Mouse (Mus musculus) limb, embryonic 14.5 days (tissue): ENCODE data around the gene 4930486L24Rik. TPM values are rescaled to one million over a fixed set of nuclear protein-coding genes. Genes with fewer than 3 reads are reported as not detected.
"Not testable (repeated sequence)": the region's sequence is repeated elsewhere in the genome, so short reads cannot be mapped to it uniquely, and the experiment has no call there.

Source experiments
- ATAC-seq: fragments of 200-750 bp; cut with Nextera tagmentation; 2 replicates; pipeline ENCODE4 v1.8.0; 2017; ENCODE audit warnings: low read depth, moderate number of reproducible peaks, moderate TSS enrichment; ENCODE audit not compliant: low FRiP score
- DNase-seq: peaks from one replicate; pipeline ENCODE4 v3.0.0-alpha.2; 2015; ENCODE audit warnings: low spot score
- H3K27ac ChIP-seq: fragments of 300-500 bp; sonication (generic); replicated peaks from 2 replicates; pipeline ENCODE4 v1.5.1; 2014; ENCODE audit warnings: low read depth, mild to moderate bottlenecking, low read length, moderate library complexity, mixed read lengths
- H3K27me3 ChIP-seq: fragments of 300-500 bp; sonication (generic); 2 replicates; pipeline ENCODE4 v1.6.1; 2014; ENCODE audit warnings: low read length, mixed read lengths; ENCODE audit not compliant: control insufficient read depth, insufficient read depth
- H3K36me3 ChIP-seq: fragments of 300-500 bp; sonication (generic); 2 replicates; pipeline ENCODE4 v1.6.1; 2014; ENCODE audit warnings: mild to moderate bottlenecking, low read length, moderate library complexity, mixed read lengths; ENCODE audit not compliant: control insufficient read depth, insufficient read depth
- H3K4me1 ChIP-seq: fragments of 300-500 bp; sonication (generic); 2 replicates; pipeline ENCODE4 v1.6.1; 2014; ENCODE audit warnings: antibody characterized with exemption, low read length, mixed read lengths; ENCODE audit not compliant: control insufficient read depth, insufficient read depth
- H3K4me2 ChIP-seq: fragments of 300-500 bp; sonication (generic); replicated peaks from 2 replicates; pipeline ENCODE4 v1.6.1; 2014; ENCODE audit warnings: low read depth, mild to moderate bottlenecking, low read length, moderate library complexity; ENCODE audit not compliant: severe bottlenecking
- H3K4me3 ChIP-seq: fragments of 300-500 bp; sonication (generic); replicated peaks from 2 replicates; pipeline ENCODE4 v1.5.1; 2014; ENCODE audit warnings: low read length
- H3K9ac ChIP-seq: fragments of 300-500 bp; sonication (generic); 2 replicates; pipeline ENCODE4 v1.6.1; 2014; ENCODE audit warnings: mild to moderate bottlenecking, low read depth, low read length, moderate library complexity; ENCODE audit not compliant: severe bottlenecking
- H3K9me3 ChIP-seq: fragments of 300-500 bp; sonication (generic); 2 replicates; pipeline ENCODE4 v1.6.1; 2016; ENCODE audit warnings: low read length; ENCODE audit not compliant: control insufficient read depth
- POLR2A ChIP-seq: fragments of 200-500 bp; IDR thresholded peaks from 2 replicates; pipeline ENCODE4 v1.8.0; 2012; ENCODE audit warnings: inconsistent platforms, mild to moderate bottlenecking, moderate library complexity, borderline replicate concordance; ENCODE audit not compliant: insufficient read depth, insufficient read length; ENCODE audit errors: extremely low read depth
- WGBS: fragments of 180-500 bp; shearing (Covaris S2); extraction: QIAGEN DNeasy Blood & Tissue Kit; methylation state at CpG from one replicate; pipeline ENCODE4 v1.1.7; 2014; 5-methylcytosine and 5-hydroxymethylcytosine counted together
- polyA plus RNA-seq, 2 experiments: library from polyadenylated mRNA; depleted of rRNA in 1 of 2; stranded (reverse) in 1 of 2; unstranded in 1 of 2; fragments of >200 nt; fragmentation: Nextera tagmentation in 1 of 2; extraction: Ambion mirVana in 1 of 2; gene quantifications; 2 replicates each; pipeline versions ENCODE4 v1.2.1 to v1.2.3; 2012 to 2014

Gene 4930486L24Rik
- polyA plus RNA-seq (2012; rRNA removed) = 0.12 TPM in 1 of 2 replicates, not detected in the other
- not detected in 2 replicates for polyA plus RNA-seq (2014; fragmentation: Nextera tagmentation; extraction: Ambion mirVana)

GRCm38 (mm10) chr13:60864281-60864680 is at the start of gene 4930486L24Rik:
TSS of gene 4930486L24Rik (minus strand) at chr13:60864475.
- Histone ChIP-seq H3K9ac (no peak within 1 kb of the TSS), H3K4me3 (no peak within 1 kb of the TSS), H3K27me3 (no peaks in the 10 kb centered on the region), H3K27ac (no peak within 1 kb of the TSS), H3K36me3 (no peaks in the 10 kb centered on the region), H3K9me3 (no peaks in the 10 kb centered on the region), H3K4me2 (no peak within 1 kb of the TSS), H3K4me1 (no peaks in the 10 kb centered on the region)
- ATAC-seq (no peak), DNase-seq (no peak)
- TF ChIP-seq POLR2A = no peak
- 47% methylated on average over 1 of the region's 1 CpGs for WGBS

DNA sequence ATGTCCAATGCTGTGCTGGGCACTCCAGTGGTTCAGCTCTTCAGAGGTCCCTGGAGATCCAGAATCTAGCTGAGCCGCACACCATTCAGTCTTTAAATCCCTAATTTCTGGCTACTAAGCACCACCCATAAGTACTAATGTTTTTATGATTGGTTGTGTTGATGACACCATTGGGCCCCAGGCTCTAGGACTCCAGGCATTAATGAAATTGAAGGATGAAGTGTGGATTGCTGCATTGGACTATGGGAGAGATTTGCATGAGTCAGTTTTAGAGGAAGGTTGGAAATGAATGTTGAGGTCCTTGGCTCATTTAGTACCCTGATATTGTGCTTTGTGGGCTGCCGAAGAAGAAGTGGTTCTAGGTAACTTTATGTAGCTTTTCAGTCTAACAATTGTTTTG is 40.5 kb upstream of the 4930486L24Rik start, which contains the start of gene Tpbpb:
Gene Tpbpb, minus strand, starts transcription at position 101 of the 400 bp plus-strand sequence.
- H3K27ac ChIP-seq, H3K36me3 ChIP-seq, H3K4me3 ChIP-seq, H3K4me1 ChIP-seq, H3K9ac ChIP-seq, H3K4me2 ChIP-seq, DNase-seq, H3K9me3 ChIP-seq, ATAC-seq, H3K27me3 ChIP-seq: not testable (repeated sequence)
- WGBS = 77% methylated on average over 2 of the region's 2 CpGs

DNA sequence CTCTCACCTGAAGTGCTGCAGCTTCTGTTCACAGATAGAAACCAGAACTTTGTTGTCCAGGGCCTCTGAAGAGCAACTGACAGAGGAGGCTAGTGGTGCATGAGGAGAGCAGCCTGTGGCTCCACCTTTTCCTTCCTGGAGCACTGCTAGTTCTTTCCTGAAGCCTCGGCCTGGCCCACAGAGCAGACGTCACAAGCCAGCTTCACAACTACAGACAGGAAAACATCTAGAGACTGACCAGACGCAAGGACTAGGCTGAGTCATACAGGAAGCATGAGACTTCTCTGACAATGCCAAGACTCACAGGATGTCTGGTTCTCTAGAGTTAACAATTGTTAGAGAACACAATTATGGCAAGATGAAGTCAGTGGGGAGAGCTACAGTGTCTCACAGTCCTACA is 33.1 kb upstream of the 4930486L24Rik start, which contains the start of gene Ctla2b:
Gene Ctla2b, minus strand, starts transcription at position 120 of the 400 bp plus-strand sequence.
- DNase-seq (peak; percentile 4), ATAC-seq (no peak)
- Histone ChIP-seq H3K27me3 (no peaks in the 10 kb centered on the region), H3K9ac (no peak within 1 kb of the TSS), H3K36me3 (no peaks in the 10 kb centered on the region), H3K4me2 (no peak within 1 kb of the TSS), H3K9me3 (no peaks in the 10 kb centered on the region), H3K4me3 (no peak within 1 kb of the TSS), H3K27ac (no peak within 1 kb of the TSS), H3K4me1 (no peaks in the 10 kb centered on the region)
- 69% methylated on average over 3 of the region's 3 CpGs for WGBS
- no peak for TF ChIP-seq POLR2A

DNA sequence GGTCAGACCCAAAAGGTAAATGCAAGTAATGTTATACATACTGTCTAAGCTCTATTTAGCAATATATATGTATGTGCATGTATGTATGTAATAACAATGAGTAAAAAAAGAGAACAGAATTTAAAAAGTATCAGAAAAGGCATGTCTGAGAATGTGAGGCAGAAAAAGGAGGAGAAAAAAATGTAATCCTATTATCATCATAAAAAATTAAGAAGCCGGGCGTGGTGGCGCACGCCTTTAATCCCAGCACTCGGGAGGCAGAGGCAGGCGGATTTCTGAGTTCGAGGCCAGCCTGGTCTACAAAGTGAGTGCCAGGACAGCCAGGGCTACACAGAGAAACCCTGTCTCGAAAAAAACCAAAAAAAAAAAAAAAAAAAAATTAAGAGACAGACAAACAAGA is 32.5 kb upstream of the 4930486L24Rik start, which contains the start of gene Gm49392:
Gene Gm49392, minus strand, starts transcription at position 101 of the 400 bp plus-strand sequence.
- not testable (repeated sequence) for H3K4me1 ChIP-seq, H3K27ac ChIP-seq, DNase-seq, H3K4me2 ChIP-seq, H3K4me3 ChIP-seq, H3K9ac ChIP-seq, ATAC-seq, H3K36me3 ChIP-seq, H3K9me3 ChIP-seq, H3K27me3 ChIP-seq
- 84% methylated on average over 7 of the region's 8 CpGs for WGBS

DNA sequence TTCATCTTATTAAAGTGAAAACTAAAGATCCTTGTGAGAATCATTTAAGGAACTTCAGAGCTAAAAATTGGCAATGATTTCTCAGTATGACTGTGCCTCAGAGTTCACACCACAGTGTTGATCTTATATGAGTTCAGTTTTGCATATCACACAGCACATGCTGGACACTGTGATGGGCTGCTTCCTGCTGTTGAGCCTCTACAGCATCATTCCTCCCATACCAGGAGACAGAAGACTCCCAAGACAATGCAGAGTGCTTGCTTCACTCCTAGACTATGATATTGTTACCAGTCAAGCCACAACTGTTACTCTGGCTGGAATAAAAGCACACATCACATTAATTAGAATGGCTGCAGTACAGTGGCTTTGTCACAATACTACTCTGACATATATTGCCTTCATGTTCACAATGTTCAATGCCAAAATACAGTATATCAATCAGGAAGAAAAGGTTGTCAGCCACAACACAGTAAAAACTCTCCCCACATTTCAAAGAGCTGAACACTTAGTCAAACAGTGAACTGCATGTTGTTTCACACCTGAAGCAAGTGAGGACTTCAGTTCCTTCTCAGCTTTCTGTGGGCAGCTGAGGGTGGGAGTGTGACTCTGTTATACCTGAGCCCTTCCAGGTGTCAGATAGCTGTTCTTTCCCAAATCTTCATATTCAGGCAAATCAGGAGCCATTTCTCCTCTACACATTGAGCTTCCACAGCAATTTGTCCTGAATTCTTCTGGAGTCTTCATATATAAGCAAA is 31.3 kb upstream of the 4930486L24Rik start:
- Histone ChIP-seq H3K4me2 (no peak overlapping the region), H3K36me3 (no peaks in the 10 kb centered on the region), H3K9me3 (no peaks in the 10 kb centered on the region), H3K27ac (no peak overlapping the region), H3K9ac (no peak overlapping the region), H3K4me1 (no peaks in the 10 kb centered on the region), H3K4me3 (no peak overlapping the region), H3K27me3 (no peaks in the 10 kb centered on the region)
- TF ChIP-seq POLR2A = no peak
- ATAC-seq = no peak
- no peak for DNase-seq
